Mouse (Mus musculus) hindbrain, embryonic 14.5 days (tissue): ENCODE results near the gene Zfp362. TPM values are rescaled to one million over a fixed set of nuclear protein-coding genes. Genes with fewer than 3 reads are reported as not detected.

Source experiments
- ATAC-seq: fragments of 200-750 bp; cut with Nextera tagmentation; 2 replicates; pipeline ENCODE4 v1.8.0; 2017; ENCODE audit warnings: moderate number of reproducible peaks, mild to moderate bottlenecking, moderate TSS enrichment, moderate library complexity; ENCODE audit not compliant: low FRiP score
- DNase-seq: peaks from one replicate; pipeline ENCODE4 v3.0.0-alpha.2; 2015; ENCODE audit warnings: low spot score
- H3K27ac ChIP-seq: fragments of 300-500 bp; sonication (generic); 2 replicates; pipeline ENCODE4 v1.5.1; 2014; ENCODE audit warnings: mild to moderate bottlenecking, moderate library complexity
- H3K27me3 ChIP-seq: fragments of 300-500 bp; sonication (generic); 2 replicates; pipeline ENCODE4 v1.6.1; 2014; ENCODE audit warnings: mild to moderate bottlenecking, low read length, mixed read lengths; ENCODE audit not compliant: control insufficient read depth, insufficient read depth
- H3K36me3 ChIP-seq: fragments of 300-500 bp; sonication (generic); replicated peaks from 2 replicates; pipeline ENCODE4 v1.6.1; 2014; ENCODE audit not compliant: control insufficient read depth, insufficient read depth
- H3K4me1 ChIP-seq: fragments of 300-500 bp; sonication (generic); replicated peaks from 2 replicates; pipeline ENCODE4 v1.6.1; 2014; ENCODE audit warnings: antibody characterized with exemption, low read length, mixed read lengths; ENCODE audit not compliant: control insufficient read depth, insufficient read depth
- H3K4me2 ChIP-seq: fragments of 300-500 bp; sonication (generic); replicated peaks from 2 replicates; pipeline ENCODE4 v1.6.1; 2014; ENCODE audit warnings: mild to moderate bottlenecking, moderate library complexity
- H3K4me3 ChIP-seq: fragments of 300-500 bp; sonication (generic); replicated peaks from 2 replicates; pipeline ENCODE4 v1.5.1; 2014; ENCODE audit warnings: mild to moderate bottlenecking, low read length
- H3K9ac ChIP-seq: fragments of 300-500 bp; sonication (generic); 2 replicates; pipeline ENCODE4 v1.6.1; 2014
- H3K9me3 ChIP-seq: fragments of 300-500 bp; sonication (generic); 2 replicates; pipeline ENCODE4 v1.6.1; 2016; ENCODE audit warnings: low read length; ENCODE audit not compliant: control insufficient read depth
- WGBS: fragments of 180-500 bp; shearing (Covaris S2); extraction: QIAGEN DNeasy Blood & Tissue Kit; methylation state at CpG from one replicate; pipeline ENCODE4 v1.1.7; 2014; 5-methylcytosine and 5-hydroxymethylcytosine counted together
- polyA plus RNA-seq: library from polyadenylated mRNA; unstranded; fragments of >200 nt; fragmentation: Nextera tagmentation; extraction: Ambion mirVana; gene quantifications from 2 replicates; pipeline ENCODE4 v1.2.1, GENCODE M21; 2014

Zfp362 gene
- polyA plus RNA-seq, 1 experiment from 2014 or later = 33.6 TPM

- H3K27me3 ChIP-seq = no peaks in the 10 kb centered on the region
- peak overlapping the region; percentile 75 for H3K4me3 ChIP-seq
- peak overlapping the region; percentile 94 for H3K27ac ChIP-seq
- H3K36me3 ChIP-seq = 0 out of 2 replicates have a peak, but pooled peaks cover 17% of the 10 kb centered on the region
- WGBS = 5% methylated on average over 15 of the region's 15 CpGs
- DNase-seq = no peak
- H3K9me3 ChIP-seq = no peaks in the 10 kb centered on the region
- H3K4me2 ChIP-seq = peak overlapping the region; percentile 100
- peak; percentile 32; the same call in 1 of the 2 replicates for ATAC-seq
- H3K4me1 ChIP-seq = peaks cover 63% of the 10 kb centered on the region
- H3K9ac ChIP-seq = peak overlapping the region; percentile 100
Observed at GRCm38 (mm10) chr4:128729033-128729708, 76.7 kb downstream of the Zfp362 start.

- H3K9ac ChIP-seq = peak overlapping the region; percentile 100
- 0 out of 2 replicates have a peak, but pooled peaks cover 16% of the 10 kb centered on the region for H3K36me3 ChIP-seq
- no peak for DNase-seq
- no peak for ATAC-seq
- no peaks in the 10 kb centered on the region for H3K9me3 ChIP-seq
- H3K4me1 ChIP-seq = peaks cover 59% of the 10 kb centered on the region
- peak overlapping the region; percentile 75 for H3K4me3 ChIP-seq
- peak overlapping the region; percentile 100 for H3K4me2 ChIP-seq
- H3K27ac ChIP-seq = peak overlapping the region; percentile 94
- H3K27me3 ChIP-seq = no peaks in the 10 kb centered on the region
- WGBS = under 1% methylated on average over 5 of the region's 5 CpGs
Observed at GRCm38 (mm10) chr4:128728431-128728851, 77.4 kb downstream of the Zfp362 start.

- H3K4me3 ChIP-seq = peak overlapping the region; percentile 75
- H3K9ac ChIP-seq = peak overlapping the region; percentile 100
- H3K36me3 ChIP-seq = peaks cover 11% of the 10 kb centered on the region; the same call in 1 of the 2 replicates
- H3K9me3 ChIP-seq = no peaks in the 10 kb centered on the region
- H3K27me3 ChIP-seq = no peaks in the 10 kb centered on the region
- peak overlapping the region; percentile 100 for H3K4me2 ChIP-seq
- ATAC-seq (peak; percentile 61), DNase-seq (peak; percentile 43)
- peaks cover 53% of the 10 kb centered on the region for H3K4me1 ChIP-seq
- WGBS = under 1% methylated on average over 62 of the region's 65 CpGs
- peak overlapping the region; percentile 94 for H3K27ac ChIP-seq
Observed at GRCm38 (mm10) chr4:128727721-128728430, 78.0 kb downstream of the Zfp362 start.

DNA sequence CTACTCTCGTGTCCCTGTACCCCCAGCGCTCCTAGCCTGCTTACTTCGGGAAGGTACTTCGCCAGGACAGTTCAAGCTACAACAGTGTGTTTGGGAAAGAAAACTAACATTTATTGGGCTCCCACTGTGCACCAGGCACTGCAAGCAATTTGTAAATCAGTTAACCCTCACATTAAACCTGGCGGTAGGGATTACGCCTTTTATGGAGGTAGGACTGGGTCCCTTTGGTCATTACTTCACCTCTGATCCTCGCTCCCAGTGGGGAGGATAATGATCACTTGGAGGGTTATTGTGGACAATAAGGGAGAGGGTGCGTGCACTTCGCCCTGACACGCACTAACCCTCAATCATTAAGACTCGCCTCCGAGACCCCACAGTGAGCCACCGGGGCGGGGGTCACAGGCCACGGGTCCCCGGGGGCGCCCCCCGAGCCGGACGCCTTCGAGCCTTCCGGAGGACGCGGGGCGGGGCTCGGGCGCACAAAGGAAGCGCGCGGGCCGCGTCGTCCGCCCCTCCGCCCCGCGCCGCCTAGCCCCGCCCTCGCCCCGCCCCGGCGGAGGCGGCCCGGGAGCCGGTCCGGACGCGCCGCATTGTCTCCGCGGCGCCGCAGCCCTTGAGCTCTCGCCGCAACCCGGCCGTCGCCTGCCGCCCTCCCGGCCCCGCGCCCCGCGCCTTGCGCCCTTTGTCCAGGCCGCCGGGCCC, 78.7 kb downstream of the Zfp362 start:
- Histone ChIP-seq H3K9me3 (no peaks in the 10 kb centered on the region), H3K4me3 (peak overlapping the region; percentile 75), H3K4me2 (peak overlapping the region; percentile 100), H3K27me3 (no peaks in the 10 kb centered on the region), H3K36me3 (peaks cover 11% of the 10 kb centered on the region; the same call in 1 of the 2 replicates), H3K27ac (peak overlapping the region; percentile 94), H3K9ac (peak overlapping the region; percentile 100), H3K4me1 (peaks cover 48% of the 10 kb centered on the region)
- WGBS = 5% methylated on average over 39 of the region's 68 CpGs
- DNase-seq = peak; percentile 88
- peak; percentile 87 for ATAC-seq

- Histone ChIP-seq H3K36me3 (no peaks in the 10 kb centered on the region; the same call in 1 of the 2 replicates), H3K27ac (no peak overlapping the region), H3K4me1 (peaks cover 42% of the 10 kb centered on the region), H3K27me3 (no peaks in the 10 kb centered on the region), H3K9me3 (no peaks in the 10 kb centered on the region), H3K9ac (no peak overlapping the region), H3K4me3 (no peak overlapping the region), H3K4me2 (no peak overlapping the region)
- DNase-seq (no peak), ATAC-seq (no peak)
- WGBS = 64% methylated on average over 7 of the region's 7 CpGs
Observed at GRCm38 (mm10) chr4:128724059-128724458, 81.8 kb downstream of the Zfp362 start.

GRCm38 (mm10) chr4:128723431-128723830, 82.4 kb downstream of the Zfp362 start:
- peaks cover 39% of the 10 kb centered on the region for H3K4me1 ChIP-seq
- H3K9ac ChIP-seq = no peak overlapping the region
- no peaks in the 10 kb centered on the region for H3K27me3 ChIP-seq
- no peak overlapping the region for H3K4me3 ChIP-seq
- DNase-seq (no peak), ATAC-seq (no peak)
- H3K9me3 ChIP-seq = no peaks in the 10 kb centered on the region
- H3K36me3 ChIP-seq = no peaks in the 10 kb centered on the region; the same call in 1 of the 2 replicates
- H3K4me2 ChIP-seq = no peak overlapping the region
- H3K27ac ChIP-seq = no peak overlapping the region
- WGBS = 73% methylated on average over 13 of the region's 13 CpGs

Other genes starting within 250 kb of the Zfp362 start
- 3.4 and 4.4 TPM in 2 replicates for gene Zscan20, start 195.9 kb downstream of the Zfp362 start, polyA plus RNA-seq
- 0.78 and 0.90 TPM in 2 replicates for gene Tlr12, start 187.4 kb downstream of the Zfp362 start, polyA plus RNA-seq
- gene Phc2, start 151.3 kb downstream of the Zfp362 start, polyA plus RNA-seq = 46.2 and 52.8 TPM in 2 replicates
- 0.21 and 0.41 TPM in 2 replicates for gene A3galt2, start 50.7 kb downstream of the Zfp362 start, polyA plus RNA-seq
- 31.9 and 35.5 TPM in 2 replicates for gene Trim62, start 77.5 kb upstream of the Zfp362 start, polyA plus RNA-seq
- 14.6 and 20.1 TPM in 2 replicates for gene Azin2, start 156.4 kb upstream of the Zfp362 start, polyA plus RNA-seq
- gene Ak2, start 185.9 kb upstream of the Zfp362 start, polyA plus RNA-seq = 60.4 and 64.4 TPM in 2 replicates